Mouse (Mus musculus) c-Kit-positive CD71-positive TER-119-negative erythroid progenitor cells, embryonic 14.5 days (primary cell): Measurements from ENCODE around the gene Olfr1475.
"Not testable (repeated sequence)": the region's sequence is repeated elsewhere in the genome, so short reads cannot be mapped to it uniquely, and the experiment has no call there.

Experiments used
- DNase-seq: peaks from one replicate; pipeline ENCODE4 v3.0.0-alpha.2; 2013; ENCODE audit warnings: low read depth

Gene Olfr1475

DNA sequence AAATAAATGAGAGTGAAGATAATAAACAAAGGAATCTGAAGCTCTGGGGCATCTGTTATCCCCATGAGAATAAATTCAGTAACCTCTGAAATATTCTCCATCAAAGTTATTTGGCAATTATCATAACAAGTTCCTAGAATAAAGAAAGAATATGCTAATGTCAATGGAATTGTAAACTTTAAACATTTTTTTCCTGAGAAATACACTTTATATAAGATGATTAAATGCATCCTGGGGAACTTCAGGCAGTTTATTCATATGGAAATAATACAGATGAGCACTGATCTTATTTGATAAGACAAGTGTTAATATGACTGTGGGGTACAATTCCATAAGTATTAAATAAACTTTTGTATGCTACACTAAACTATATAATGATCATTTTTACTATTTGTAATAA is at the start of gene Olfr1475:
Gene Olfr1475 (minus strand): TSS at position 101 of the 400 bp plus-strand sequence.
- no peak for DNase-seq

DNA sequence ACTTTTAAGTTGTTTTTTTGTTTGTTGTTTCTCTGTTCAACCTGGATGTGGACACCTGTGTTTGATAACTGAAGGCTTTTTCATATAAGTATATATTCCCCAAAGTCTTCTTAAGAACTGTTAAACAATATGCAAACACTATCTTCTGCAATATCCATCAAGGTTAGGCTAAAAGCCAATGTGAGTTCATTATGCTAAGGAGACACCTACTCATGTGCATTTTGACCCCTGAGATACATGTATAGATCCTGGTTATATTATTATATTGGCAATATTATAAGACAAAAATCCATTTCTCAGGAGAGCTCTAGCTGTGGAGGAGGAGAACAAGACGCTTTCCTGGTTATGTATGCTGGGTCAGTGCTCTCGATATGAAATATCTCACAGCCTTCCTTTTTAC is 47.6 kb upstream of the Olfr1475 start, which contains the start of gene Olfr1480:
Gene Olfr1480 (plus strand): TSS at position 301 of the 400 bp plus-strand sequence.
- DNase-seq, result no peak

DNA sequence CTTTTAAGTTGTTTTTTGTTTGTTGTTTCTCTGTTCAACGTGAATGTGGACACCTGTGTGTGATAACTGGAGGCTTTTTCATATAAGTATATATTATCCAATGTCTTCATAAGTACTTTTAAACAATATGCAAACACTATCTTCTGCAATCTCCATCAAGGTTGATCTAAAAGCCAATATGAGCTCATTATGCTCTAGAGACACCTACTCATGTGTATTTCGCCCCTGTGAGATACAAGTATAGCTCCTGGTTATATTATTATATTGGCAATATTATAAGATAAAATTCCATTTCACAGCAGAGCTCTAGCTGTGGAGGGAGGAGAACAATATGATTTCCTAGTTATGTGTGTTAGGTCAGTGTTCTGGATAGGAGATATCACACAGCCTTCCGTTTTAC is 20.2 kb upstream of the Olfr1475 start, which contains the start of gene Olfr1477:
Gene Olfr1477 (plus strand): TSS at position 301 of the 400 bp plus-strand sequence.
- DNase-seq, result no peak

DNA sequence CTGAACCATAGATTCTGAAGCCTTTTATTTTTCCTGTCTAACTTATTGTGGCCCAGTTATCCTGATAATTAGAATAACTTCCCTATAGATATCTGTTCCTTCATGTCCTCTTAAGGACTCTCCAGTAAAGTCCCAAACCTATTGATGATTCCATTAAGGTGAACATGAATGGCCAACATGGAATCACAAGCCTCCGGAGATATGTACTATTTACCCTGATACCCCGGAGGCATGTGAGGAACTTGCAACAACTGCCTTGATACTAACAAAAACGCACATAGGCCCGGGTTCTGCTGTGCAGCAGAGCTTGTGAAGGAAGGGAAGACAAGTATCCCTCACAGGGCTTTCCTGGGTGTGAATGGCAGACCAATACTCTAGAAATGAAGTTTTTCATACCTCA is 10.7 kb downstream of the Olfr1475 start, which contains the start of gene Olfr1474:
Gene Olfr1474 (plus strand): TSS at position 301 of the 400 bp plus-strand sequence.
- not testable (repeated sequence) for DNase-seq

DNA sequence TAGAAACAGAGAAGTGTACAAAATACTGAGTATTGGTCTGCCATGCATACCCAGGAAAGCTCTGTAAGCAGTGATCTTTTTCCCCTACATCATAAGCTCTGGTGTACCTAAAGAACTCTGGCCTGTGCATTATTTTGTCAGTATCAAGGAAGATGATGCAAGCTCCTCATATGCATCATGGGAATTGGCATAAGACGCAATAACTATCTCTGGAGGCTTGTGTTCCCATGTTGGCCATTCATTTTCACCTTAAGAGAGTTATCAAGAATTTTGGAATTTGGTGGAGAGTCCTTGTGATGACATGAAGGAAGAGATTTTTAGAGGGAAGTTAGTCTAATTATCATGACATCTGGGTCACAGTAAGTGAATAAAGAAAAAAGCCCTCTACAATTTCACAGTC is 24.0 kb downstream of the Olfr1475 start, which contains the start of gene Olfr1472:
Gene Olfr1472 (minus strand): TSS at position 101 of the 400 bp plus-strand sequence.
- DNase-seq, result no peak

DNA sequence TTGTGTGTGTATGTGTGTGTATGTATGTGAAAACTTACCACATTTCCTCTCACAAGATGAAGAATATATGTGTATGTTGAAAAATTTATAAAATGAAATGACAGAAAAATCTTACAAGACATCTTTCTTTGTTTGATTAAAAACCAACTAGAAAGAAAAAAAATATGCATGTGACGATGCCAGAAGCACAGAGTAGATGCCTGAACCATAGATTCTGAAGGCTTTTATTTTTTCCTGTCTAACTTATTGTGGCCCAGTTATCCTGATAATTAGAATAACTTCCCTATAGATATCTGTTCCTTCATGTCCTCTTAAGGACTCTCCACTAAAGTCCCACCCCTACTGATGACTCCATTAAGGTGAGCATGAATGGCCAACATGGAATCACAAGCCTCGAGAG is 36.9 kb downstream of the Olfr1475 start, which contains the start of gene Olfr1471:
Gene Olfr1471 (plus strand): TSS at position 301 of the 400 bp plus-strand sequence.
- not testable (repeated sequence) for DNase-seq
